Mouse (Mus musculus) left cerebral cortex, postnatal 25 days (tissue): ENCODE results near the gene Lats1. TPM values are rescaled to one million over a fixed set of nuclear protein-coding genes. Genes with fewer than 3 reads are reported as not detected.

Source experiments
- DNase-seq, 2 experiments: peaks; one replicate each; pipeline ENCODE4 v3.0.0; 2022; ENCODE audit warnings: low spot score in 2 of 2, mixed read lengths in 1 of 2
- intact Hi-C: fragments of 180-260 bp; cut with DNase I; formaldehyde crosslinking; loops from one replicate; pipeline ENCODE4 v1.15.1; 2025
- total RNA-seq, 2 experiments: library from RNA; stranded (reverse); gene quantifications; 2 replicates each; pipeline ENCODE4 v1.2.3; 2021

Gene Lats1
- 10 to 100 TPM; 33.7 to 33.9 TPM for total RNA-seq

DNA sequence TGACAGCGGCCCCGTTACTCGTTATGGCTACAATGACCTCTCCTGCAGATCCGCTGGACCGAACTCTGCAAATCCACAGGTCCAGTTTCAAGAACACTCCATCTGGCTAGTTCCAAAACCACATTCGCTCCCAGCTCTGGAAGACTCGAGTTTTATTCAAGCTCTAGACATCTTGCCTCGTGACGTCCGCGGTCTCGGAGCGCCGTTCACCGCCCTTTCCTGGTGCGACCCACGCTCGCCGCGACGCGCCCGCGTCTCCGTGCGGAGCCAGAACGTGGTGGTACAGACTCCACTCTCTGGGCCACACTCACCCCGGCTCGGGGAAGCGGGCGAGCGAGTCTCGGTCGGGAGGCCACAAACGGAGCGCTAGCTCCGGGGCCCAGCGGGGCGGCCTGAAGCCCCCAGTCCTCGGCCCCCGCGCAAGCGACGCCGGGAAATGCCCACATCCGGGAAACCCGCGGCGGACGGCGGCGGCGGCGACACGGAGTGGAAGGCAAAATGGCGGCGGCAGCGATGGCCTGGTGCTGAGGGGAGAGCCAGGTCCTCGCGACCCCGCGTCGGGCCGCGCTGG lies at the start of gene Lats1, which contains the start of gene Pcmt1:
Gene Lats1, plus strand, starts transcription at position 484 of the 571 bp plus-strand sequence.
Gene Pcmt1, minus strand, starts transcription at position 406 of the 571 bp plus-strand sequence.
- intact Hi-C loops, result loop anchor here (2.0 kb wide), 1 partner anchor 18 kb away; no protein-coding TSS in a partner anchor
- DNase-seq, result peak; percentile 87 to 90

DNA sequence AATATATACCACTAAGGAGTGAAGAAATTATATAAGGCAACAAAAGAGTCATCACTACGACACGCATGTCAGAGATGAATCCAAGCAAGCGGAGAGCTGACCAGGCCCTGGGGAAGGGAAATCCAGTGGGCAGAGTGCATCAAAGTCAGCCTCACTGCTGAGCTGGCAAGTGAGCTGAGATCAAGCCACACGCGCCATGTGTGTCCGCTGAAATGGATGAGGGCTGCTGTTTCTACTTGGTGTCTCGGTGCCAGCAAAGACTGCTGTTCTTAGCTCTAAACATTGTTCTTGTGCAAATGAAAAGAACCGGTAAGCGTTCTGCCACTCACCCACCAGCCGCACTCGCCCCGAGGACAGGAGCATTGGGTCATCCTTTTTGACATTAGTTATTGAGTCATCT lies 40.6 kb upstream of the Lats1 start:
- DNase-seq, result no peak
- intact Hi-C loops, result no loop called here

DNA sequence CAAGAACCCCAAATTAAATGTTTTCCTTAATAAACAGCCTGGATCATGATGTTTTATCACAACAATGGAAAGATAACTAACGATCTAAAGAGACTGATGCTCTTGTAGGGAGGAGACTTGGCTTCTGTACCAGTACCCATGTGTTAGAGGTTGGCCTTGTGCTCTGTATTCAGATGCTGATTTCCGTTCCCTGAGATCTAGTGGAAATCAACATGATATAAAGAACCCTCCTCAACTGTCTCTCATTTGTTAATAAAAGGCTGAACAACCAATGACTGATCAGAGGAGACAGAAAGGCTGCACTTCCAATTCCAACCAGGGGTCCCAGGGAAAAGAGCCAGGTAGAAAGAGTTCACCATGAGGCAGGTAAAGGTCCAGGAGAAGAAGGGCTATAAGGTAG lies 35.1 kb upstream of the Lats1 start:
- no peak for DNase-seq
- intact Hi-C loops, result no loop called here

DNA sequence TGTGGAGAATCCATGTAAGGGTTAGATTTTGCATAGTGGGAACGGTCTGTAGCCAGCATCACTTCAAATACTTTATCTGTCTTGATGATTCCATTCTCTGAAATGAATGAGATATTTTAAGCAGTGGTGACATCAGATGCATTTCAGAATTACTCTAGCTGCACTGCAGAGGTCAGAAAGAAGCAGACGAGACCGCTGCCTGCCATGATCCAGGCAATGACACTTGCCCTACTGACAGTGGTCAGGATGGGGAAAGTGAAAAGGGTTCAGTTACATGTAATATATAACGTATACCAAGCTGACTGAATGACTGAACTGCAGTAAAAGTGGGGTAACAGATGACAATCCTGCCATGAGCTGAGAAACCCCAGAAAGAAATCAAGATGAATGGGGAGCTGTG lies 32.0 kb upstream of the Lats1 start:
- intact Hi-C loops, result no loop called here
- no peak for DNase-seq

DNA sequence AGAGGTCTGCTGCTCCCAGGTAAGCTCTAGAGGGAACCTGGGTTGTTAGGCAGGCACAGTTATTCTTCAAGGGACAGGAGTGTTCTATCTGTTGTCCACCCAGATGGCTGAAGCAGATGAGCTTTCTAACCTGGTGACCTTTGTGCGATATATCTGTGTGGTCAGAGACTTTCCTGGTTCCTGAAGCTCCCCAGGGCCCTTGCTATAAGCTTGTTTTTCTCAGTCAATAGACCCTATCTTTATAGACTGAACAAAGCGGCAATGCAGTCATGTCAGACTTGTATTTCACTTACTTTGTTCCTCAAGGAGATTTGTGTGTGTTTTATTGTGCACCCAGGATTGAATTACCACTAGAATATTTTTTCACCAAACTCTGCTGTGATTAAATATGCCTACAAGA lies 30.0 kb upstream of the Lats1 start:
- DNase-seq, result no peak
- intact Hi-C loops, result no loop called here

DNA sequence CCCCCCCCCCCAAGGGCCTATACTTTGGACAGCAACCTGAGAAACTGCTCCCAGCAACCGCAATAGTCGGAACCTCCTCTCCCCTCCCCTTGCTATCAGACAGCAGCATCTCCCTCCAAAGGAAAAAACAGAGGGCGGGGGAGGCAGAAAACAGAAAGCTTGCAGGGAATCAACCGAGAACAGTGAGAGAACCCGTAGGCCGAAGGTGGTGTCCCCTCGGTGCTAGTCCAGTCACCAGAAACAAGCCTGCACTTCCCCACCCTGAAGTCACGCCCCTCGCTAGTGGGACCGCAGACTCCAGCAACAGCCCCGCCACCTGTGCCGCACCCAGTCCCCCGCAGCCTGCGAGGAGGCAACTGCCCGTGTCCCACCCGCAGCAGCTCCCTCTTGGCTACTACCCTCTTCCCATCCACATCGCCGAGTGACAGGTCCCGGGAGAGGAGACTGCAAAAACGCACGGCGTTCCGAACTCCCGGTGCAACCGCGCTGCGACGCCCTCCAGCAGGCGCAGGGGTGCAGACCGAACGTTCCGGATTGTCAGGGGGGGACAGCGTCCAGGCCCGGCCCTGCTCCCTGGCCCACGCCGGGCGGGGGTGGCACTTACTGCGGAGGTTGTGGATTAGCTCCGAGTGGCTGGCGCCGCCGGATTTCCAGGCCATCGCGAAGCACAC lies 18.4 kb upstream of the Lats1 start:
- intact Hi-C loops, result loop anchor here (2.0 kb wide), 1 partner anchor 18 kb away; the partner anchor contains the start of genes Lats1 and Pcmt1
- no peak for DNase-seq

DNA sequence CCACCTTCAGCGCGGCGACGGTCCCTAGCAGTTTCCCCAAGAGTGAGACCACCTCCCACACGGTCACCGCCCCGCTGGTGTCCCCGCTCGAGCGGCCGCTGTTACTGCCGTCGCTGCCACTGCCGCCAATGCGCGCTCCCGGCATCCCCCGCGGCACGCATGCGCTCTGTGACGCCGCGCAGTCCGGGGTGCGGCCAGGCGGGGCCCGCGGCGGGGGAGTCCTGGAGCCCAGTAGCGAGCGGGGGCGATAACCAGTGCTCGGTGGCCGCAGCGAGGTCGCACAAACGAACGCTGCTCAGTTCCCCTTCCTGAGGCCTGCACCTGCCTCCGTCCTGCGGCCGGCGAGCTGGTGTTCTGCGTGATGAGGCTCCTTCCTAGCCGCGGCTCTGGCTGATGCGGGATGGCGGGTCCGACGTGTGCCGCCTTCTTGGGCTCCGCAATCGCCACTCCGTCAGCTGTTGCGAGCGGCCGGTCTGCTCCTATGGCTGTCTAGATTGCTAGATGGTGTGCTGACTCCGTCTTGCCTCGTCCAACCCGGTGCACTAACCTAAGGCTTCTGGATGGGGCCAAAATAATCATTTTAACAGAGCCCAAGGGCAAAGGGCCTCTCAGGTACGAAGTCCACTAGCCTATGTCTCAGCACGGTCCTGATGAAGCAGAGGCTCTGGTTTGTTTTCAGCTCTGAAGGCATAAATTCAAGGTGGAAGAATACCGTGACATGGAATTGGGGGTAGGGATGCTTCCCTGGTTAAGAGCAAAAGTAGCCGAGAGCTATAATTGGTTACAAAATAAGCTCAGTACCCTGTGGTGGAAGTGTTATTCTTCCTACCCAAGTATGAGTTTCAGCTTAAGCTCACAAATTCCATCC lies 17.6 kb upstream of the Lats1 start:
- intact Hi-C loops, result loop anchor here (2.0 kb wide), 1 partner anchor 17 kb away; the partner anchor contains the start of genes Lats1 and Pcmt1
- DNase-seq, result peak; percentile 94

DNA sequence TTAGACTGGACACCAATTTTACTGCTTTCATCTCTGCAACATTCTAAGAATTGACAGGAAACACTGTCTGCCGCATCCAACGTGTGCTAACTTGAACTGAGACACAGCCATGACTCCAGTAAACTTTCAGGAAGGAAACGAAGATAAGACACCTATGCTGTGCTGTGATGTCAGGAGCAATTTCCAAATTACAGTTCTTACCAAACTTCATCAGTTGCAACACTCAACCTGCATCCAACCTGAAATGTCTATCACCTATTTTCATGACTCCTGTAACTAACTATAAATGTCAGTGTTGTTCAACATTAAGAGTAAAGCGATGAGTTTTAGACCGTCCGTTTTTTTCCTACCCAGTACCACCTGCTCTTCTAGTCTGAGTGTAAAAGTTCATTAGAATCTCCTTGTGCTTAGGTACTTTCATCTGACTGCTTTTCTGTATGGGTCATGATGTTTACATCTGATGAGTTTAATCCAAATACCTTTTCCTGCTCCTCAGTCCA lies 16.9 kb upstream of the Lats1 start:
- intact Hi-C loops, result no loop called here
- no peak for DNase-seq

DNA sequence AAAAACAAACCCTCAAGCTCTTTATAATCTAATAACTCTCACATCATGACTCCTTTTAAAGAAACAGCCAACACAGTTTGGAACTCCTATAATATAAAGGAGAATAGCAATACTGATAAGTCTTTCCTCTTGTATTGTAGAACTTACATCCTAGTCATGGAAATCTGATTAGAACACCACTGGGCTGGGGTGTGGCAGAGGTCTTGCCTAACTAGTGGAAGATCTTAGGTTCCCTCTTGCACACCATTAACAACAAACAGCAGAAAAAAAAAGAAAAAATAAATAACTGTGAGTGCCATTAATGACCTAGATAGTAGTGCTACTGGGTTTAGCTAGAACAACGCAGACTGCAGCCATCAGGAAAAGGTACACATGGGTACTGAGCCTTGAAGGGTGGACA lies 16.1 kb upstream of the Lats1 start:
- intact Hi-C loops, result no loop called here
- no peak for DNase-seq

DNA sequence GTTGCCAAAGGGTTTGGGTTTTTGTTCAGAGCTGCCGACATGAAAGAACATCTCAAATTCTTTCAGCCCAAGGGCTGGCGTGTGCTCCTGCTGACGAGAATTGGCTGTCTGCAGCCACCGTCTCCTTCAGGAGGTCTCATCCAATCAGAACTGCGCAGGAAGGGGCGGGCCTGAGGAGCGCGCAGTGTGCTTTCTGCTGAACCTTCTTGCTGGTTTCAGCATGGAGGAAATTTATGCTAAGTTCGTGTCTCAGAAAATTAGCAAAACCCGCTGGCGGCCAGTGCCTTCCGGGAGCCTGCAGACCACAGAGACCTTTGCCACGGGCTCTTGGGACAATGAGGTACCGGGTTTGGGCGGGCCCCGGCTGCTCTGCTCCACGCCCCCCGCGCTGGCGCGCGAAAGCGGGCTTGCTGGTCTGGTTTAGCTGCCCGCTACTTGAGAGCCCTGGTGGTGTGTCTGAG lies 13.6 kb upstream of the Lats1 start, which contains the start of gene Nup43:
Gene Nup43, plus strand, starts transcription at position 162 of the 461 bp plus-strand sequence.
- DNase-seq, result peak; percentile 92 to 94
- intact Hi-C loops, result no loop called here

DNA sequence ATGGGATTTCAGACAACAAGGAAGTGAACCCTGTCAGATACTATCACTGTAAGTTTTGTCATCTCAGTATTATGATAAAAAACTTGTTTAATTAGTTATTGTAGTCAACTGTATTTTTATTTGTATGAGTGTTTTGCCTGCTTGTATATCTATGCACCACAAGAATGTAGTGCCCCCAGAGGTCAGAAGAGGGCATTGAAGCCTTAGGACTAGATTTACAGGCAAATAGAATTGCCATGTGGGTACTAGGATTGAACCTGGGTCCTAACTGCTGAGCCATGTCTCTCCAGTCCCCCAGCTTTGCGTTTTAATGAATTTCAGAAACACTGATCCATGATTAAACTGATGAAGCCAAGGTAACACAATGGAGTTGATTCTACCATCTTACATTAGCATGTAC lies 7.3 kb upstream of the Lats1 start:
- intact Hi-C loops, result no loop called here
- DNase-seq, result no peak

DNA sequence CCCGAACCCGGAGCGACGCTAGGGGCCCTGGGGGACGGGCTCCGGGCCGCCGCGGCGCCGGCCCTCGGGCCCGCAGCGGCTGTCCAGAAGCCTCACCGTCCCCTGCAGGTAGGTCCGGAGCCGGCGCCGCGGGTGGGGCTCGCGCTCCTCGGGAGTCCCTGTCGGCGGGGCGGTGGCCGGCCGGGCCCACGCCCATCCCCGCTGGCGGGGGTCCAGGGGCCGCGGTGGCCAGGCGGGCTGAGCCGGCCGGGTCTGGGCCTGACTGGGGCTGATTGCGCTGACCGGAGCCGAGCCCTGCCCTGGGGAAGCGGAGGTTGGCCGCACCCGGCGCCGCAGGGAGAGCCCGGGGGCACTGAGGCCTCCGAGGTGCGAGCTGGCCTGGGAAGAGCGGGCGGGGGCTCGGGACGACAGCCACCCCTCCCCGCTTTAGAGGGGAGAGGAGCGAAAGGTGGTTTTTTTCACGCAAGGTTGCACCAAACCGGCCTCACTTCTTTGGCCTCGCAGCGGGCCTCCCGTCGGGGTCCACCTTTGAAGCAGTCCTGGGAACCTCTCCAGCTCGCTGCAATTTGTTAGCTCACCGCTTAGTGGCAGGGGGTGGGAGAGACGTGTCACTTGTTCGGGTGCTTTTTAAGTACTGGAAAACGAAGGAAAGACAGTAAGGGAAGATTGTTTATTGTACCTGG lies 470 bp downstream of the Lats1 start:
- intact Hi-C loops, result loop anchor here (2.0 kb wide), 1 partner anchor 19 kb away; no protein-coding TSS in a partner anchor
- DNase-seq, result peak; percentile 49 to 50

DNA sequence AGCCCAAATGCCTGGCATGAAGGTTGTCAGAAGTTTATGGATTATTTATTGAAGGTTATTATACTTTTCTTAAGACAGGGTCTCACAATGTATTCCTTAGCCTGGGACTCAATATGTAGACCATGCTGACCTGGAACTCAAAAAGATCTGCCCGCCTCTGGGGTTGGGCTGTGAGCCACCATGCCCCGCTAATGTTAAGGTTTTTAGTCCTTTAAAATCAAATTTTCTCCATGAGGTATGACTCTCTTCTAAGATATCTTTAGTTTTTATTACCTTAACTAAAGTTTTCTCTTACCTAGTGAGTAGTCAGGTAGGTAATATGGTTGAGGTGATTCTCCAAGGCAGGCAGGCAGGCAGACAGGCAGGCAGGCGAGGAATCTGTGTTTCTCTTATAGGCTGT lies 1.2 kb downstream of the Lats1 start:
- DNase-seq, result no peak
- intact Hi-C loops, result no loop called here

DNA sequence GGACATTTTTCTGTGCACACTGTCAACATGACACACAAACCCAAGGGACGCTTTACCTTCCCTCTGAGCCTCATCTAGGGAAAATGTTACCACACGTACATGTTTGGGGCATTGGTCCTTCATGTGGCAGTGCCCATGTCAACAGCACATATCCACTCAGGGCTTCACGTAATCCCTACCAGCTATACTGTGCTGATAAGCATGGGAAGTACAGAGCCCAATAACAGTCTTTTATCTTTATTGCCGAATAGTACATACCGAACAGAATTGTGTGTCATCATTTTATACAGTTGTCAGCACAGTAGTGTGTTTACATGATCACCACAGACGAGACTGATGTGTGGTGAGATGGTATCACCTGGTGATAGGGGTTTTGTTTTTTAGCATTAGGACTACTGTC lies 5.9 kb downstream of the Lats1 start:
- intact Hi-C loops, result no loop called here
- DNase-seq, result no peak

DNA sequence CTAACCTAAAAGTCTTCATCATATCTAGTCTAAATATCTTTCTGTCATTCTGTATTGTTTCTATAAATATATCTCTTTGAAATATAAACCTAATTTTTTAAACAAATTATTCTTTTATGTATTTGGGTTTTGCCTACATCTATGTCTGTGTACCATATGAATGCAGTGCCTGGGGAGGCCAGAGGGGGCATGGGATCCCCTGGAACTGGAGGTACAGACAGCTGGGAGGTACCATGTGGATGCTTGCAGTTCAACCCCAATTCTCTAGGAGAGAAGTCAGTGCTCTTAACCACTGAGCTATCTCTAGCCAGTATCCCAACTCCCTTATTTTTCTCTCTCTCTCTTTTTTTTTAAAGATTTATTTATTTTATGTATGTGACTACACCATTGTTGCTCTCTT lies 14.3 kb downstream of the Lats1 start:
- intact Hi-C loops, result no loop called here
- DNase-seq, result no peak

DNA sequence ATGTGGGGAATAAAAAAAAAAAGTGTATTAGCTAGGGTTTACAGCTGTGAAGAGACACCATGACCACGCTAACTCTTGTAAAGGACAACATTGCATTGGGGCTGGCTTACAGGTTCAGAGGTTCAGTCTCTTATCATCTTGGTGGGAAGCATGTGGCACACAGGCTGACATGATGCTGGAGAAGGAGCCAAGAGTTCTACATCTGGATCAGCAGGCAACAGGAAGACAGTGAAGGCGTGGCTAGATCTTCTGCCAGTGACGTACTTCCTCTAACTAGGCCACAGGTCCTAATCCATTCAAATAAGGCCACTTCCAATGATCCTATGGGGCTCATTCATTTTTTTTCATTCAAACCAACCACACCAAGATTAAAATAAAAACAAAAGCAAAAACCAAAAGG lies 19.1 kb downstream of the Lats1 start:
- no peak for DNase-seq
- intact Hi-C loops, result no loop called here

DNA sequence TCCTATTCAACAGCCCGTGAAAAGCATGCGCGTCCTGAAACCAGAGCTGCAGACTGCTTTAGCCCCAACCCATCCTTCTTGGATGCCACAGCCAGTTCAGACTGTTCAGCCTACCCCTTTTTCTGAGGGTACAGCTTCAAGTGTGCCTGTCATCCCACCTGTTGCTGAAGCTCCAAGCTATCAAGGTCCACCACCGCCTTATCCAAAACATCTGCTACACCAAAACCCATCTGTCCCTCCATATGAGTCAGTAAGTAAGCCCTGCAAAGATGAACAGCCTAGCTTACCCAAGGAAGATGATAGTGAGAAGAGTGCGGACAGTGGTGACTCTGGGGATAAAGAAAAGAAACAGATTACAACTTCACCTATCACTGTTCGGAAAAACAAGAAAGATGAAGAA lies 21.6 kb downstream of the Lats1 start:
- intact Hi-C loops, result no loop called here

DNA sequence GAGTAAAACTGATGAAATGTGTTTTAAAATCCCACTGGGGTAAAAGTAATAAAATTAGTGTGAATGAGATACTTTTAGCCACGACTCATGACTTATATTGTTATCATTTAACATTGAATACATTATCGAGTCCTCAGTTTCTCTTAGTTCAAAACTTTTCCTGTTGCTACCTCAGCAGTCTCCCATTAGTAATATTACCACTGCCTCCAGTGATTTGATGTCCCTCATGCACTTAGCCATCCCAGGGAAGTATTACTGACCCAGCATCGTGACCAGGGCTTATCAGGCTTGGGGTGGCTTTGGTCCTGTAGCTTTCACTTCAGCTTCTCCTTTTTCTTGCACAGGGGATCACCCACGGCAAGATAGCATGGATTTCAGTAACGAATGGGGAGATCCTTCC lies 29.1 kb downstream of the Lats1 start:
- intact Hi-C loops, result no loop called here
- DNase-seq, result no peak

More for the DNA sequence above, 21.6 kb downstream of the Lats1 start:
- peak; percentile 17 to 34 for DNase-seq

DNA sequence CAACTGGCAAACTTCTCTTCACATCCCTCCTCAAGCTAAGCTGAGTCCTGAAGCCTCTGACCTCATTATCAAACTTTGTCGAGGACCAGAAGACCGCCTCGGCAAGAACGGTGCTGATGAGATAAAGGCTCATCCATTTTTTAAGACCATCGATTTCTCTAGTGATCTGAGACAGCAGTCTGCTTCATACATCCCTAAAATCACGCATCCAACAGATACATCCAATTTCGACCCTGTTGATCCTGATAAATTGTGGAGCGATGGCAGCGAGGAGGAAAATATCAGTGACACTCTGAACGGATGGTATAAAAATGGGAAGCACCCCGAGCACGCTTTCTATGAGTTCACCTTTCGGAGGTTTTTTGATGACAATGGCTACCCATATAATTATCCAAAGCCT lies 31.5 kb downstream of the Lats1 start:
- DNase-seq, result no peak
- intact Hi-C loops, result no loop called here
